Mouse (Mus musculus) c-Kit-positive CD71-positive TER-119-negative erythroid progenitor cells, embryonic 14.5 days (primary cell): ENCODE results near the gene Ttll8.

Experiments
- DNase-seq: peaks from one replicate; pipeline ENCODE4 v3.0.0-alpha.2; 2013; ENCODE audit warnings: low read depth

Ttll8 gene

GRCm38 (mm10) chr15:88860781-88861180 lies 93.4 kb downstream of the Ttll8 start:
- no peak for DNase-seq

GRCm38 (mm10) chr15:88859206-88859970 lies 94.8 kb downstream of the Ttll8 start:
- DNase-seq, result no peak

GRCm38 (mm10) chr15:88858707-88859106 lies 95.5 kb downstream of the Ttll8 start:
- no peak for DNase-seq

GRCm38 (mm10) chr15:88858141-88858541 lies 96.1 kb downstream of the Ttll8 start:
- DNase-seq, result no peak

GRCm38 (mm10) chr15:88857361-88857760 lies 96.9 kb downstream of the Ttll8 start:
- DNase-seq, result no peak

GRCm38 (mm10) chr15:88856613-88857012 lies 97.6 kb downstream of the Ttll8 start:
- no peak for DNase-seq

- DNase-seq, result no peak
These were observed 98.3 kb downstream of the Ttll8 start for GRCm38 (mm10) chr15:88855896-88856417.

- DNase-seq, result no peak
These were observed 99.0 kb downstream of the Ttll8 start for GRCm38 (mm10) chr15:88854969-88855830.

GRCm38 (mm10) chr15:88854119-88854968 lies 99.9 kb downstream of the Ttll8 start:
- no peak for DNase-seq

- no peak for DNase-seq
These were observed 101.1 kb downstream of the Ttll8 start for GRCm38 (mm10) chr15:88853106-88853505.

GRCm38 (mm10) chr15:88851507-88852149 lies 102.6 kb downstream of the Ttll8 start:
- no peak for DNase-seq

GRCm38 (mm10) chr15:88851076-88851475 lies 103.1 kb downstream of the Ttll8 start:
- DNase-seq, result no peak

- DNase-seq, result no peak
These were observed 103.9 kb downstream of the Ttll8 start for GRCm38 (mm10) chr15:88850146-88850826.

GRCm38 (mm10) chr15:88849621-88850020 lies 104.6 kb downstream of the Ttll8 start:
- DNase-seq, result no peak

GRCm38 (mm10) chr15:88848661-88849060 lies 105.6 kb downstream of the Ttll8 start:
- no peak for DNase-seq

GRCm38 (mm10) chr15:88844966-88845365 lies 109.3 kb downstream of the Ttll8 start:
- no peak for DNase-seq

- DNase-seq, result no peak
These were observed 110.6 kb downstream of the Ttll8 start for GRCm38 (mm10) chr15:88843486-88844097.

- DNase-seq, result no peak
These were observed 111.9 kb downstream of the Ttll8 start for GRCm38 (mm10) chr15:88842300-88842673.

GRCm38 (mm10) chr15:88841580-88842299 lies 112.5 kb downstream of the Ttll8 start:
- DNase-seq, result no peak

- DNase-seq, result no peak
These were observed 113.1 kb downstream of the Ttll8 start for GRCm38 (mm10) chr15:88841160-88841559.
